Mouse (Mus musculus): ENCODE data around the gene Gm42791. TPM values are rescaled to one million over a fixed set of nuclear protein-coding genes. Genes with fewer than 3 reads are reported as not detected.

Gm42791 gene
- polyA plus RNA-seq, 1 experiment = not detected

GRCm38 (mm10) chr5:148946787-148947186 is 48.2 kb downstream of the Gm42791 start:
- no peaks in the 10 kb centered on the region for H3K36me3 ChIP-seq (ENCODE audit: control insufficient read depth, insufficient read depth, low read length)
- no peaks in the 10 kb centered on the region for H3K27me3 ChIP-seq (ENCODE audit: control insufficient read depth, insufficient read depth, low read length)
- no peak overlapping the region for H3K4me3 ChIP-seq (ENCODE audit: low read depth, low read length)
- TF ChIP-seq POLR2A (IDR thresholded peaks at IDR 0.05; ENCODE audit: low read depth, low read length) = no peak
- TF ChIP-seq CTCF (IDR thresholded peaks at IDR 0.05; ENCODE audit: extremely low read depth, insufficient read length, insufficient replicate concordance, low read depth, low read length) = peak; percentile 61; the same call in 1 of the 2 replicates
- no peak overlapping the region for H3K27ac ChIP-seq (ENCODE audit: insufficient read depth, low read depth, low read length)
- WGBS = 72% methylated on average over 5 of the region's 5 CpGs
- H3K4me1 ChIP-seq (ENCODE audit: control insufficient read depth, insufficient read depth, insufficient read length, low read length) = no peaks in the 10 kb centered on the region

- Histone ChIP-seq H3K27ac (ENCODE audit: insufficient read depth, low read depth, low read length) (no peak overlapping the region), H3K4me1 (ENCODE audit: control insufficient read depth, insufficient read depth, insufficient read length, low read length) (no peaks in the 10 kb centered on the region), H3K36me3 (ENCODE audit: control insufficient read depth, insufficient read depth, low read length) (no peaks in the 10 kb centered on the region), H3K27me3 (ENCODE audit: control insufficient read depth, insufficient read depth, low read length) (no peaks in the 10 kb centered on the region), H3K4me3 (ENCODE audit: low read depth, low read length) (no peak overlapping the region)
- TF ChIP-seq POLR2A (IDR thresholded peaks at IDR 0.05; ENCODE audit: low read depth, low read length) = no peak
- TF ChIP-seq CTCF (IDR thresholded peaks at IDR 0.05; ENCODE audit: extremely low read depth, insufficient read length, insufficient replicate concordance, low read depth, low read length) = no peak
- 81% methylated on average over 2 of the region's 2 CpGs for WGBS
These were observed 49.2 kb downstream of the Gm42791 start for GRCm38 (mm10) chr5:148945735-148946134.

- H3K27ac ChIP-seq (ENCODE audit: insufficient read depth, low read depth, low read length) = no peak overlapping the region
- whole genome bisulfite sequencing = 28% methylated on average over 8 of the region's 8 CpGs
- no peaks in the 10 kb centered on the region for H3K4me1 ChIP-seq (ENCODE audit: control insufficient read depth, insufficient read depth, insufficient read length, low read length)
- H3K4me3 ChIP-seq (ENCODE audit: low read depth, low read length) = no peak overlapping the region
- no peaks in the 10 kb centered on the region for H3K27me3 ChIP-seq (ENCODE audit: control insufficient read depth, insufficient read depth, low read length)
- H3K36me3 ChIP-seq (ENCODE audit: control insufficient read depth, insufficient read depth, low read length) = no peaks in the 10 kb centered on the region
- TF ChIP-seq CTCF (IDR thresholded peaks at IDR 0.05; ENCODE audit: extremely low read depth, insufficient read length, insufficient replicate concordance, low read depth, low read length) (no peak), POLR2A (IDR thresholded peaks at IDR 0.05; ENCODE audit: low read depth, low read length) (no peak)
These were observed 50.9 kb downstream of the Gm42791 start for GRCm38 (mm10) chr5:148944024-148944423.

- TF ChIP-seq CTCF (IDR thresholded peaks at IDR 0.05; ENCODE audit: extremely low read depth, insufficient read length, insufficient replicate concordance, low read depth, low read length) = no peak
- no peak for TF ChIP-seq POLR2A (IDR thresholded peaks at IDR 0.05; ENCODE audit: low read depth, low read length)
- Histone ChIP-seq H3K27ac (ENCODE audit: insufficient read depth, low read depth, low read length) (no peak overlapping the region), H3K36me3 (ENCODE audit: control insufficient read depth, insufficient read depth, low read length) (no peaks in the 10 kb centered on the region), H3K4me3 (ENCODE audit: low read depth, low read length) (no peak overlapping the region), H3K4me1 (ENCODE audit: control insufficient read depth, insufficient read depth, insufficient read length, low read length) (no peaks in the 10 kb centered on the region), H3K27me3 (ENCODE audit: control insufficient read depth, insufficient read depth, low read length) (no peaks in the 10 kb centered on the region)
- WGBS = 85% methylated on average over 10 of the region's 10 CpGs
These were observed 51.5 kb downstream of the Gm42791 start for GRCm38 (mm10) chr5:148943444-148943843.

GRCm38 (mm10) chr5:148942957-148943356 is 52.0 kb downstream of the Gm42791 start:
- no peak overlapping the region for H3K27ac ChIP-seq (ENCODE audit: insufficient read depth, low read depth, low read length)
- 87% methylated on average over 11 of the region's 11 CpGs for WGBS
- no peaks in the 10 kb centered on the region for H3K4me1 ChIP-seq (ENCODE audit: control insufficient read depth, insufficient read depth, insufficient read length, low read length)

GRCm38 (mm10) chr5:148942305-148942704 is 52.6 kb downstream of the Gm42791 start:
- Histone ChIP-seq H3K4me1 (ENCODE audit: control insufficient read depth, insufficient read depth, insufficient read length, low read length) (no peaks in the 10 kb centered on the region), H3K36me3 (ENCODE audit: control insufficient read depth, insufficient read depth, low read length) (no peaks in the 10 kb centered on the region), H3K27ac (ENCODE audit: insufficient read depth, low read depth, low read length) (no peak overlapping the region), H3K27me3 (ENCODE audit: control insufficient read depth, insufficient read depth, low read length) (no peaks in the 10 kb centered on the region), H3K4me3 (ENCODE audit: low read depth, low read length) (no peak overlapping the region)
- WGBS = 97% methylated on average over 6 of the region's 6 CpGs
- peak; percentile 66; the same call in 1 of the 2 replicates for TF ChIP-seq CTCF (IDR thresholded peaks at IDR 0.05; ENCODE audit: extremely low read depth, insufficient read length, insufficient replicate concordance, low read depth, low read length)
- no peak for TF ChIP-seq POLR2A (IDR thresholded peaks at IDR 0.05; ENCODE audit: low read depth, low read length)

More at GRCm38 (mm10) chr5:148942957-148943356, 52.0 kb downstream of the Gm42791 start:
- Histone ChIP-seq H3K27me3 (ENCODE audit: control insufficient read depth, insufficient read depth, low read length) (no peaks in the 10 kb centered on the region), H3K4me3 (ENCODE audit: low read depth, low read length) (no peak overlapping the region), H3K36me3 (ENCODE audit: control insufficient read depth, insufficient read depth, low read length) (no peaks in the 10 kb centered on the region)
- TF ChIP-seq POLR2A (IDR thresholded peaks at IDR 0.05; ENCODE audit: low read depth, low read length) (no peak), CTCF (IDR thresholded peaks at IDR 0.05; ENCODE audit: extremely low read depth, insufficient read length, insufficient replicate concordance, low read depth, low read length) (no peak)

GRCm38 (mm10) chr5:148941867-148942266 is 53.1 kb downstream of the Gm42791 start:
- no peak for TF ChIP-seq CTCF (IDR thresholded peaks at IDR 0.05; ENCODE audit: extremely low read depth, insufficient read length, insufficient replicate concordance, low read depth, low read length)
- no peak for TF ChIP-seq POLR2A (IDR thresholded peaks at IDR 0.05; ENCODE audit: low read depth, low read length)
- Histone ChIP-seq H3K4me3 (ENCODE audit: low read depth, low read length) (no peak overlapping the region), H3K36me3 (ENCODE audit: control insufficient read depth, insufficient read depth, low read length) (no peaks in the 10 kb centered on the region), H3K27ac (ENCODE audit: insufficient read depth, low read depth, low read length) (no peak overlapping the region), H3K27me3 (ENCODE audit: control insufficient read depth, insufficient read depth, low read length) (no peaks in the 10 kb centered on the region), H3K4me1 (ENCODE audit: control insufficient read depth, insufficient read depth, insufficient read length, low read length) (no peaks in the 10 kb centered on the region)
- 91% methylated on average over 10 of the region's 10 CpGs for WGBS
